Mouse (Mus musculus) olfactory bulb, adult 2 months (tissue): Measurements from ENCODE around the gene Slc25a22. TPM values are rescaled to one million over a fixed set of nuclear protein-coding genes. Genes with fewer than 3 reads are reported as not detected.
"Not testable (repeated sequence)": the region's sequence is repeated elsewhere in the genome, so short reads cannot be mapped to it uniquely, and the experiment has no call there.

Experiments
- H3K27ac ChIP-seq: fragments of 200-500 bp; 2 replicates; pipeline ENCODE4 v1.5.1; 2012; ENCODE audit warnings: low read depth, low read length; ENCODE audit not compliant: insufficient read depth
- H3K4me1 ChIP-seq: fragments of 200-500 bp; 2 replicates; pipeline ENCODE4 v1.6.1; 2012; ENCODE audit warnings: low read length; ENCODE audit not compliant: control insufficient read depth, insufficient read depth
- H3K4me3 ChIP-seq: fragments of 200-500 bp; 2 replicates; pipeline ENCODE4 v1.5.1; 2012; ENCODE audit warnings: mild to moderate bottlenecking, low read depth, low read length, moderate library complexity; ENCODE audit not compliant: insufficient read depth
- CTCF ChIP-seq: fragments of 200-500 bp; IDR thresholded peaks from 2 replicates; pipeline ENCODE4 v1.5.1; 2012; ENCODE audit warnings: low read depth, mild to moderate bottlenecking, low read length, moderate library complexity; ENCODE audit not compliant: insufficient read depth
- POLR2A ChIP-seq: fragments of 200-500 bp; IDR thresholded peaks from 2 replicates; pipeline ENCODE4 v1.6.1; 2012; ENCODE audit warnings: mild to moderate bottlenecking, low read depth, low read length, moderate library complexity; ENCODE audit not compliant: insufficient read depth
- WGBS: fragments of 180-500 bp; shearing (Covaris S2); methylation state at CpG from one replicate; pipeline ENCODE4 v1.1.7; 2018; 5-methylcytosine and 5-hydroxymethylcytosine counted together
- polyA plus RNA-seq: library from polyadenylated mRNA; stranded (reverse); fragments of >200 nt; gene quantifications from 2 replicates; pipeline ENCODE4 v1.2.4, GENCODE M21; 2012; ENCODE audit warnings: low replicate concordance; ENCODE audit not compliant: missing spikeins, insufficient read depth, insufficient read length

Slc25a22 gene
- polyA plus RNA-seq, 1 experiment = not detected

- no peak overlapping the region for H3K4me3 ChIP-seq
- WGBS = 87% methylated on average over 6 of the region's 6 CpGs
- no peak overlapping the region for H3K27ac ChIP-seq
These were observed 21.4 kb downstream of the Slc25a22 start for GRCm38 (mm10) chr7:141416144-141416841.

GRCm38 (mm10) chr7:141413809-141414584 lies 23.7 kb downstream of the Slc25a22 start, which contains the start of gene Gatd1:
Gene Gatd1 (minus strand): TSS chr7:141414136.
- WGBS = under 1% methylated on average over 52 of the region's 56 CpGs
- peaks cover 20% of the 10 kb centered on the region for H3K4me1 ChIP-seq
- H3K4me3 ChIP-seq = peak within 1 kb of the TSS; percentile 94
- no peak; the same call in 1 of the 2 replicates for TF ChIP-seq CTCF
- TF ChIP-seq POLR2A = peak; percentile 85
- peak within 1 kb of the TSS; percentile 74 for H3K27ac ChIP-seq

More at GRCm38 (mm10) chr7:141416144-141416841, 21.4 kb downstream of the Slc25a22 start:
- peaks cover 10% of the 10 kb centered on the region for H3K4me1 ChIP-seq
- no peak for TF ChIP-seq CTCF

GRCm38 (mm10) chr7:141413331-141413730 lies 24.4 kb downstream of the Slc25a22 start:
- 2% methylated on average over 16 of the region's 16 CpGs for WGBS
- Histone ChIP-seq H3K27ac (peak overlapping the region; percentile 68), H3K4me3 (peak overlapping the region; percentile 94), H3K4me1 (peaks cover 21% of the 10 kb centered on the region)
- no peak for TF ChIP-seq CTCF
- no peak for TF ChIP-seq POLR2A

GRCm38 (mm10) chr7:141411667-141412066 lies 26.0 kb downstream of the Slc25a22 start:
- 88% methylated on average over 1 of the region's 1 CpGs for WGBS
- H3K4me1 ChIP-seq = peaks cover 21% of the 10 kb centered on the region

GRCm38 (mm10) chr7:141410631-141411030 lies 27.1 kb downstream of the Slc25a22 start:
- Histone ChIP-seq H3K4me3 (no peak overlapping the region), H3K4me1 (peaks cover 21% of the 10 kb centered on the region), H3K27ac (no peak overlapping the region)
- no peak for TF ChIP-seq POLR2A
- no peak for TF ChIP-seq CTCF
- WGBS = 61% methylated on average over 8 of the region's 8 CpGs

More at GRCm38 (mm10) chr7:141411667-141412066, 26.0 kb downstream of the Slc25a22 start:
- TF ChIP-seq POLR2A (no peak), CTCF (no peak)
- H3K4me3 ChIP-seq = no peak overlapping the region
- no peak overlapping the region for H3K27ac ChIP-seq

GRCm38 (mm10) chr7:141408833-141409232 lies 28.9 kb downstream of the Slc25a22 start:
- TF ChIP-seq CTCF (peak; percentile 73; the same call in 1 of the 2 replicates), POLR2A (no peak)
- Histone ChIP-seq H3K27ac (no peak overlapping the region), H3K4me3 (no peak overlapping the region), H3K4me1 (peaks cover 19% of the 10 kb centered on the region)
- 9% methylated on average over 11 of the region's 11 CpGs for WGBS

GRCm38 (mm10) chr7:141407670-141408069 lies 30.0 kb downstream of the Slc25a22 start:
- not testable (repeated sequence) for H3K4me3 ChIP-seq, H3K27ac ChIP-seq
- peaks cover 15% of the 10 kb centered on the region for H3K4me1 ChIP-seq
- 96% methylated on average over 7 of the region's 7 CpGs for WGBS

- no peak overlapping the region for H3K4me3 ChIP-seq
- WGBS = 71% methylated on average over 4 of the region's 4 CpGs
- TF ChIP-seq CTCF = no peak
- no peak for TF ChIP-seq POLR2A
- H3K27ac ChIP-seq = no peak overlapping the region
- peaks cover 8% of the 10 kb centered on the region for H3K4me1 ChIP-seq
These were observed 32.2 kb downstream of the Slc25a22 start for GRCm38 (mm10) chr7:141405466-141405865.

- H3K4me3 ChIP-seq = no peak overlapping the region
- H3K27ac ChIP-seq = no peak overlapping the region
- WGBS = 34% methylated on average over 5 of the region's 5 CpGs
- TF ChIP-seq POLR2A (no peak), CTCF (0 out of 2 replicates have a peak, but pooled peaks have one; percentile 23)
- no peaks in the 10 kb centered on the region for H3K4me1 ChIP-seq
These were observed 34.4 kb downstream of the Slc25a22 start for GRCm38 (mm10) chr7:141403305-141403704.

- Histone ChIP-seq H3K27ac (no peak overlapping the region), H3K4me1 (peaks cover 3% of the 10 kb centered on the region; the same call in 1 of the 2 replicates), H3K4me3 (no peak overlapping the region)
- TF ChIP-seq CTCF (no peak), POLR2A (no peak)
- 79% methylated on average over 1 of the region's 1 CpGs for WGBS
These were observed 42.3 kb downstream of the Slc25a22 start for GRCm38 (mm10) chr7:141395348-141395747.
